8 mouse cellular contexts compared by ENCODE assay signal in the genomic region with DNA sequence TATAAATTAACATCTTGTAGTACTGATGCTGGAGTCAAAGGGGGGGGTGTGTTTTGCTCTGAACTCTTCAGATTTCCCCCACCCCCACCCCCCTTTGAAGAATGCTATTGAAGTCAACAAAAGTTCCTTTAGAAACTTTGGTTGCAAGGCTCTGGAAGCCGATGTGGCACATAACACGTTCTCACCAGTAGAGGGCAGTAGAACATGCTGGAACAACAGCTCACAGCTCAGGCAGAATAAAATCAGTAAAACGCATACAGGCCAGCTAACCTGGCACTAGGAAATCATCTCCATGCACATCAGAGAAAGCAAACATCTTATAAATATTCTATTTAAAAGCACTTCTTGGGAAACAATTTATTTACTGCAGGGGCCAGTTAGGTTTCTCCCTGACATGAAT. TPM values are rescaled to one million over a fixed set of nuclear protein-coding genes. Genes with fewer than 3 reads are reported as not detected.
DNase-seq lines count a peak whose midpoint lies in the region; TF ChIP-seq lines count a peak whose summit lies in the region.

No protein-coding gene starts in this region.

- peak; percentile 75 for TF ChIP-seq CTCF in lung, adult 2 months (IDR thresholded peaks at IDR 0.05; ENCODE audit: insufficient read depth, low read length)

- intact Hi-C loops in gastrocnemius, postnatal 14 days (cut with DNase I; ENCODE audit: low total_unique reads): loop anchor here (5.0 to 10.0 kb wide), 2 partner anchors 50 to 172 kb away; a partner anchor contains a TSS

- no peak overlapping the region for H3K4me3 ChIP-seq in lung, adult 2 months (replicated peaks; ENCODE audit: extremely low read depth, low read depth, low read length)

- no peak for TF ChIP-seq POLR2A in lung, adult 2 months (IDR thresholded peaks at IDR 0.05; ENCODE audit: borderline replicate concordance, extremely low read depth, low read depth, low read length)

- DNase-seq in CD8-positive naive resting alpha-beta T cell, adult 2 months (ENCODE audit: low read depth in 2 of 2, low spot score in 2 of 2): peak; percentile 35 to 38
- peak; percentile 57 to 88 for DNase-seq in adrenal gland, adult (ENCODE audit: inconsistent age in 2 of 2, low spot score in 1 of 2)
- DNase-seq in embryo, embryonic 10 days (ENCODE audit: low spot score): peak; percentile 95
- DNase-seq in gastrocnemius, postnatal 14 days: peak; percentile 63
- peak; percentile 75 to 82 for DNase-seq in kidney, postnatal 4 days
- DNase-seq in lung, adult 2 months: peak; percentile 51
- DNase-seq in ovary, postnatal 10 days (ENCODE audit: low spot score): peak; percentile 38
- peak; percentile 45 to 54 for DNase-seq in thymus, postnatal 36 days

- WGBS in lung, adult 2 months: under 1% methylated on average over 3 of the region's 3 CpGs

- no peaks in the 10 kb centered on the region for H3K4me1 ChIP-seq in lung, adult 2 months (ENCODE audit: control insufficient read depth, insufficient read depth, low read length)

RNA-seq across cellular contexts. Expression of a gene that starts 50.5 kb away (rescaled TPM):
- total RNA-seq in gastrocnemius, postnatal 14 days (2021): 100 to 1,000 TPM; 270 to 292 TPM
- 20.3 and 35.9 TPM in 2 replicates for polyA plus RNA-seq in lung, adult 2 months (2012; rRNA removed)

Comparison
In these comparisons a context has a peak if more than half of its experiments do, and no peak if none do; other contexts are left out.
1. DNase-seq: peak in every context shown above with its lines; median percentile 95 in embryo, embryonic 10 days; 78 in kidney, postnatal 4 days; 72 in adrenal gland, adult; 63 in gastrocnemius, postnatal 14 days; 51 in lung, adult 2 months; 50 in thymus, postnatal 36 days; 38 in ovary, postnatal 10 days; 36 in CD8-positive naive resting alpha-beta T cell, adult 2 months.